Mouse (Mus musculus): Measurements from ENCODE around the gene Lyve1.

- TF ChIP-seq CTCF (IDR thresholded peaks at IDR 0.05; ENCODE audit: borderline replicate concordance, extremely low read depth, insufficient read depth, insufficient read length) (no peak), POLR2A (IDR thresholded peaks at IDR 0.05; ENCODE audit: borderline replicate concordance, extremely low read depth, insufficient read depth, insufficient read length, poor library complexity, severe bottlenecking) (no peak)
Observed at GRCm38 (mm10) chr7:110822055-110822454, 41.0 kb downstream of the Lyve1 start.

All from brain, embryonic 14.5 days (tissue).